Mouse (Mus musculus) brain, embryonic 18.5 days (tissue): Measurements from ENCODE around the gene Rab1b.
"Not testable (repeated sequence)": the region's sequence is repeated elsewhere in the genome, so short reads cannot be mapped to it uniquely, and the experiment has no call there.

Experiments
- DNase-seq: peaks from one replicate; pipeline ENCODE4 v3.0.0-alpha.2; 2012; ENCODE audit warnings: low read depth, low spot score

Rab1b gene

DNA sequence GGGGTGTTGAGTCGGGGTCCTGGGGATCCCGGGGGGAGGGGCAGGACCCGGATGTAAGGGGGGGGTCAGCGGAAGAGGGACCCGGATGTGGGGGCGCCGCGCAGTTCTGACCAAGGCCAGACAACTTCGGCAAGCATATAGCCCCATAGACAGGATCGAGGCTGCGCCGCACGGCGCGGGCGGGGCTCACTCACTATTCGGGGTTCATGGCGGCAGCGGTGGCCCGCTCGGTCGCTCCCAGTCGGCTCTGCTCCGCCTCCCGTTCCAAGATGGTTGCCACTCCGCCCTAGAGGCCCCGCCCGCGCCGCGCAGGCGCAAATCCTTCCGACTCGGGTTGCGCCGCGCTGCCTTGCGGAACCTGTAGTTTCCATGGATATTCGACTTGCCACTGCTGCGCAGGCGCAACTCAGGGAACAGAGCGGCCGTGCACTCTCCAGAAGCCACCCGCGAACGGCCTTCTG is at the start of gene Rab1b:
TSS of gene Rab1b (minus strand) at position 342 of the 461 bp plus-strand sequence.
- peak; percentile 96 for DNase-seq

GRCm38 (mm10) chr19:5152261-5152660 is 45.4 kb upstream of the Rab1b start:
- no peak for DNase-seq

GRCm38 (mm10) chr19:5151741-5152140 is 44.9 kb upstream of the Rab1b start:
- no peak for DNase-seq

- DNase-seq: peak; percentile 20
Measured at GRCm38 (mm10) chr19:5151331-5151730, 44.5 kb upstream of the Rab1b start.

DNA sequence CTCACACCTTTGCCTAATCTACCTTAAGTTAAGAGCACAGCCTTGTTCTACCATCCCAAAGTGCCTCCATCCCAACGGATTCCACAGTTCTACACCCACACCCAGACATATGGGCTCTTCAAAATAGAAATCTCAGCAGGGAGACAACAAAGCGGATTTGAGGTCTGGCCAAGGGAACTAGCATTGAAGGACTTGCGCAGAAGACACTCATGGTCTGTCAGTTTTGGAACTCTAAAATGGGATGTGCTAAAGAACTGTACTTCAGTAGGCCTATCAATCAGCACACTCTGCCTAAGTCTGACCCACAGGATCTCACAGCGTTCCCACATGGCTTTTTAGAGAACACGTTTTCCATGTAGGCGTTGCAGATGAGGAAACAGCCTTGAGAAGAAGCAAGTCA is 43.5 kb upstream of the Rab1b start:
- DNase-seq: no peak

- DNase-seq: not testable (repeated sequence)
Measured at GRCm38 (mm10) chr19:5149041-5149440, 42.2 kb upstream of the Rab1b start.

- DNase-seq: peak; percentile 20
Measured at GRCm38 (mm10) chr19:5139640-5140039, 32.8 kb upstream of the Rab1b start.

GRCm38 (mm10) chr19:5131237-5131636 is 24.4 kb upstream of the Rab1b start:
- DNase-seq: no peak

- no peak for DNase-seq
Measured at GRCm38 (mm10) chr19:5129770-5130169, 22.9 kb upstream of the Rab1b start.

GRCm38 (mm10) chr19:5124055-5124614 is 17.3 kb upstream of the Rab1b start:
- no peak for DNase-seq

DNA sequence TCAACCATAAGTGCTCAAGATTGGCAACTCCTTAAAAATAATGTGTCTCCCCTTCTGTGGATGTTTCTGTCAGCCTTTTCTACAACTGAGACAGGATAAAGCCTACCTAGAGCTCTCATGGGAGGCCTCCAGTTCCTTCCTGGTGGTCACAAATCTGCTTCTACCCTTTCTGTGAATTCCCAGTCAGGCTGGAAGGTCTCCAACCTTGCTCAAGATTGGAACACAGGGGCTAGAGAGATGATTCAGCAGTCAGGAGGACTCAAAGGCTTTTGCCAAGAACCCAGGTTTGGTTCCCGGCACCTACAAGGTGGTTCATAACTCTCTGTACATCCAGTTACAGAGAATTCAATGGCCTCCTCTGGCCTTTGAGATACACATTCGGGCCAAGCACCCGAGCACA is 16.4 kb upstream of the Rab1b start:
- no peak for DNase-seq

DNA sequence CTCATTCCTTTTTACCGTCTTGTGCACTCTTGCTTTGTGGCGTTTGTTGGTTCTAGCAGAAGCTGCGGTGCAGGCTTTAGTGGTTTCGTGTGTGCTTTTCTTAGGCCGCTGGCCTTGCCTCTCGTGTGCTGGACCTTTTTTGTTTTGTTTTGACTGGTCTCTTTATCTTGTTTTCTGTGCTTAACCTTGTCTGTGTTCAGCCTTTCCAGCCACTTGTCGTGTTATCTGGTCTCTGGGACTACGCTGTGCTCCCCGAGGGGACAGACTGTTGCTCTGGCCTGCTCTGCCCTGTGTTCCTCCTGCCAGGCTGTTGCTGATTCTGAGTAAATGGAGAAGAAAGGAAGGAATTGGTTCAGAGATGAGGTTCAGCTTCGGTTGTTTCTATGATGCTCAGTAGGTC is 15.6 kb upstream of the Rab1b start:
- DNase-seq: no peak

GRCm38 (mm10) chr19:5118384-5118698 is 11.5 kb upstream of the Rab1b start, which contains the start of gene Klc2:
TSS of gene Klc2 (minus strand) at chr19:5118560.
- no peak for DNase-seq

- no peak for DNase-seq
Measured at GRCm38 (mm10) chr19:5117494-5118383, 10.9 kb upstream of the Rab1b start.

GRCm38 (mm10) chr19:5113783-5114182 is 6.9 kb upstream of the Rab1b start:
- no peak for DNase-seq

DNA sequence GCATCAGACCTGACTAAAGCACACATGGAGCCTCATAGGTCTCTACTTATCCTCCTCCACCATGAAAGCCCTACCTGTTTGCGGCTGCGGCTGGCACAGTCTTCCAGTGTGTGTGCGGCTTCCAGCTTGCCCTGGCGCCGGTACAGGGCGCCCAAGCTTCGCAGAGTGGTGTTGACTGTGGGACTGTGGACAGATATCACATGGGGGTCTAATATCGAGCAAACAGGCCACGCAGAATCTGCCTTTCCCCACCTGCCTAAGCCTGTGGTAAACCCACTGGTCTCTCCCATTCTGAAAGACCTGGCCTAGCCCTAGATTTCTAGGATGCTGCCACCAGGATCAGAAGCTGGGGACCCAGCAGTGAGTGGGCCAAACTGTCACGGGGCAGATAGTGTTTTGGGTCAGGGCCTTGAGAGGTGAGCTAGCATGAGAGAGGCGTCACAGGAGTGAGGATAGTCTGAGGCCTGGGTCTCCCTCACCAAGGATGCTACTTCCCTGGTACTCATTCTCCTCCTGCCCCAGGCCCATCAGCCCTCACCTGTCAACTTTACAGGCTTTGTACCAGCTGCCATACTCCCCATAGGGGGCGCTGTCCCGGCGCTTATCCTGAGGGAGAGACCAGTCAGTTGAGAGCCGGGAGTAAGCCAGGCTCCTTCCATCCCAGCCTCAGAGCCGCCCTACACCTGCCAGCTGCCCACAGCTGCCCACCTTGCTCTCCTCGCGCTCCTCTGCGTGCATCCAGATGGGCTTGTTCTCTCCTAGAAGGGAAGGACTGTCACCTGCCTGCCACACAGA is 3.0 kb upstream of the Rab1b start:
- DNase-seq: no peak

DNA sequence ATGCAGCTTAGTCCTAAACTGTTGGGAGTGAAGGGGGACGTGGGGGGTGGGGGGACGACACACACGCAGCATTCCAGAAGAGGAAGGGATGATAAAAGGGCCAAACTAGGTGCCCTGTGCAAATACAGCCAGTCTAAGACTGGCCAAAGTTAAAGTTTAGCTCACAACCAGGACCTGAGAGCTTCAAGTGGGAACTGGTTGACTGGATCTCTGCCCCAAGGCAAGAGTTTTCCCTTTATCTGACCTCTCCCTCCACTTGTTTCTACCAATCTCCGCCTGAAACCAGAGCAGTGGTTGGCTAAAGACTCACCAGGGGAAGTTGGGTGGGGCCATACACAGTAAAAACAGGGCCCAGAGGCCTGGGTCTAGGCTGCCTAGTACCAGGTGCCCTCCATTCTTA is 1.8 kb upstream of the Rab1b start:
- no peak for DNase-seq

DNA sequence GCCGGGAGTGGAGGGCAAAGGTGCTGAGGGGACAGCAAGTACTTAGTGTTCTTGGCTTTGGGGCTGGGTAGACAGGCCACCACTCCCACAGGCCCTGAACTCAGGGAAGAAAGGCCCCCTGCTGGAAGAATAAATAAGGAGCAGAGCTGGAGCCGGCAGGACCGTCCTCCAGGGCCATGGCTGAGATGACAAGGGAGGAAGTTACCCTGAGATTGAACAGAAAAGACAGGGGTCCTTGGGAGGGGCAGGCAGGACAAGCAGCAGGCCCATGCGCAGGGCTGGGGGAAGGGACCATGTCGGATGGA is 1.4 kb upstream of the Rab1b start:
- DNase-seq: no peak

DNA sequence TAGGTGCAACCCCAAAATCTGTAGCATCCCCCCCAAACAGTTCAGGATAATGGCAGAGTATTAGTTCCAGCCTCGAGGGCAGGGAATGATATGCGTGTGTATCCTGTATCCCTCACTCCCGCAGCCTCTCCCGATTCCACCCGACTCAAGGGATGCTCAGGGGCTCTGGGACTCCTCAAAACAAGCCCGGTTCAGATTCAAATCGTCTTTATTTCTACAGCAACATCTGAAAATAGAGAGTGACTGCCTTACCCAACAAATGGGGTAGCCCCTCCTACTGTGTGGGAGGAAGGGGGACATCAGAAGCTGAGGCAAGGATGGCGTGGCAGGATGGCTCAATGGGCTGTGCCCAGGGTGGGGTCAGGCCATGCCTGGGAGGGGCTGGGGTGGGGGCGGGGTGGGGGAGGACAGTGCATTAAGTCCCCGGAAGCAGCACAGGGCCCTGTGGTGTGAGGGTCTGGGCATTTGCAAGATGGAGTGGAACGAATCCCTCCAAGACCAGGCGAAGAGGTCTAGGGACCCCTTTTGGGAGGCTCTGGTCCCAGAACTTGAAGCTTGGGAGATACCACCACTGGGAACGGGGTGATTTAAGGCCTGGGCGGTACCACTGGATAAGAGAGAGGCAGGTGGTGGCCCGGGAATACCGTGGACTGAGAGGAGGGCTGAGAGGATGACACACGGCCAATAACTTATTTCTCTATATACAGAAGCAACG is 841 bp upstream of the Rab1b start:
- no peak for DNase-seq

DNA sequence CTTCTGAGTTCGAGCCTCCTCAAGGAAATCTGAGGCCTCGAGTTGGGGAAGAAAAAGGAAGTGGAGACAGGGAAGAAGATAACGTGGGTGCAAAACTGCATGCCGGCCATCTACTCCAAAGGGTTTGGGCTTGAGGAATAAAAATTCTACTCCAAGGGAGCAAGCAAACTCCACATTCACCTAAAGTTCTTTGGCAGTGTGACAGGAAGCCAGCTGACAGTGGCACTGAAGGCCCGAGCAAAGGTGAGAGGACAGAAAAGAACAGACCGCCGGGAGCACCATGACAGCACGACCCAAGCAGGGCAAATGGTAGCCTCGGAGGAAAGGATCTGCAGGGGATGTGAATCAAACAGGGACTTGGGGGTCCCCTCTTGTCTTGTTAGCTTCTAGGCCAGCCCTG is 798 bp downstream of the Rab1b start:
- DNase-seq: no peak

- DNase-seq: no peak
Measured at GRCm38 (mm10) chr19:5098363-5099143, 8.3 kb downstream of the Rab1b start, which contains the start of gene Cnih2. TSS of gene Cnih2 (minus strand) at chr19:5098521.
